Mouse (Mus musculus): ENCODE measurements around the gene Atxn7l1.

The Atxn7l1 gene

DNA sequence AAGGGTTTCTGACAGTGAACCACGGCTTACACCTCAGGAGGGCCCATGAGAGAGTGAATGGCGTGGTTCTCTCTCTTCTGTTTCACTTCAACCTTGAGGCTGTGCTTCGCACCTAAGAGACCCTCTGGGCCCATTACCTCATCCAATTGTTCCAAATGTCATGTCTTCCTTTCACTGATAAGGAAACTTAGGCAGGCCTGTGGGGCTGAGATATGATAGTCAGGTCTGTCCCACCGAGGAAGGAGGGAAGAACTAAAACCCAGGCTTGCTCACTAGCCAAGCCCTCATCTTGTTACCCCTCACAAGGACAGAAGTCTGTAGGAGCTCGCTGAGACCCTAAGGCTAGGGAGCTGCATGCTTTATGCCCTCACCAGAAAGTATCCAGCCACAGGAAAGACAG, 187.5 kb downstream of the Atxn7l1 start:
- DNase-seq: no peak

DNA sequence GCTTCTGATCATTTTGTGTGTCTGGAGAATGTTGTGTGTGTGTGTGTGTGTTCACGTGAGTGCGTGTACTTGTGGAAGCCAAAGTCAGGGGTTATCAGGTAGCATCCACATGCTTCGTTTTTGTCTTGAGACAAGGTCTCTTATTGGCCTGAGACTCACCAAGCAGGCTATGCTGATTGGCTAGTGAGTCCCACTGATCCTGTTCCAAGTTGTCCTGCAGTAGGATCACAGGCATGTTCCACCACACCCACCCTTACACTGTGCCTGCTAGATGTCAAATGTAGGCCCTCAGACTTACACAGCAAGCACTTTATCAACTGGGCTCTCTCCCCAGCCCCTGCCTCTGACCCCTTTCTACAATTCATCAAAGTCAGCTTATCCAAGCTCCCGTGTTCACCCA, 187.9 kb downstream of the Atxn7l1 start:
- no peak for DNase-seq

DNA sequence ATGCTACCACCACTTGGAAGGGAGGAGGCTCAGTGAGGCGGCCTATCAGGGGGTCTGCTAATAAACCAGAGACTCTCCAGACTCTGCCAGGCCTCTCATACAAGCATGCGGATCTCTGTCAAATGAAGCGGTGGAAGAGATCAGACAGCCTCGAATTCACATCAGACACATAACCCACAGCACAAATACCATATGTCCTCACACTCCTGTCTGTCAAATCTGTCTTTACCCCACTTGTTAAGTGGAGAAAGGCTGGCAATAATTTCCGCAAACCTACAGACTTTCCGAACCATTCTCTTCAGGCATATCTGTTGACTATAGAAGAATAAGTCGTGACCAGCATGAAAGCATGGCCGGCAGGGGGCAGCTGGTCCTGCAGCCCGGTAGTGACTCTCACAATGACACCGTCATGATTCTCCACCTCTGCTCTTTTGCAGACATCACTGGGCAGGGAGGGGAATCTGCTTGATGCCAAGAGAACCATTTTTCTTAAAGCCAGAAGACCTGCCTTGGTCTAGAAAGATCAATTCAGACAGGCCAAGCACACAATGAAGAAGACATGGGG, 189.2 kb downstream of the Atxn7l1 start:
- no peak for DNase-seq

DNA sequence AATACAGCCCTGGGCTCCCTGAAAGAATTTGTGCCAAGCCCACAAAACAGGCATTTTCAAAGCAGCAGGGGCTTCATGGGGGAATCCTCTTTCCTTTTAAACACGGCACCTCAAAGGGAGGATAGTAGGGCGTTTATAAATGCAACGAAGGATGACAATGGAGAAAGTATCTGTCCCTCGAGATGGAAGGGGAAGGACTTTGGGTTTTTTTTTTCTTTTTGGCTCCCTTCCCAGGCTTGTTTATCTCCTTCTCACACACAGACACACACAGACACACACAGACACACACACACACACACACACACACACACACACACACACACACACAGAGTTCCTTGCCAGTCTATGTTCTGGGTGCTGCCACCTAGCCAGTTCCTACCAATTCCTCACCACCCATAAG, 189.8 kb downstream of the Atxn7l1 start:
- no peak for DNase-seq

DNA sequence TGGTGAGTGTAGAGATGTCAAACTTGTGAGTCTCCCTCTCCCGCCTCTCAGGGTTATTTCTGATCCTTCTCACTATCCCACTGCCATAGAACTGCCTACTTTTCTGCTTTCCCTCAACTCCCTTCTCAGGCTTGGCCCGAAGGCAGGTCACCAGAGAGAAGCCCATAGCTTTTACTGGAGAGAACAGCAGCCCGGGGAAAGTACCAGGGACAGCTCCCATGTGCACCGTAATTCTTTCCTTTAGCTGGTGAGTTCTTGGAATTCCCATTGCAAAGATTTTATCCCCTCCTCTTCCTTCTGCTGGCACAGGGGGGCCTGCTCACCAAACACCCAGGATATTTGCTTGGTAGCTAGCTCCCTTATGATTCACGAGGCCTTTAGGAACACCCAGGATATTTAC, 190.7 kb downstream of the Atxn7l1 start:
- no peak for DNase-seq

- DNase-seq: no peak
Observed at GRCm38 (mm10) chr12:33339822-33340221, 192.3 kb downstream of the Atxn7l1 start.

DNA sequence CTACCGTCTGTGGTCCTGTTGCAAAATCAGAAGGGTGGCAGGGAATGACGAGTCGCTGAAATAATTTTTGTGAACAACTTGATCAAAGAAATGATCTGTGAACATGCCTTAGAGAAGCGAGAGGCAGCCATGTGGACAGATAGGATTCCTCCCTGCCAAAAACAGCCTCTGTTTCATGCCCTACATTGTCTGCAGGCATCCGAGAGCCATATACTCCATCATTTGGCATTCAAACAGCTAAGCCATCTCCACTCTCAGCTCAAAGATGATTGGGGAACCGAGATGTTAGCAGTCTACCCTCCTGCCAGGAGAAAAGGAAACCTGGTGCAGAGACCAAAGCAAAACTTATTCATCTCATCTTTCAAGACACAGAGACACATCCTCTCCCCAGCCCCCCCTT, 193.2 kb downstream of the Atxn7l1 start:
- no peak for DNase-seq

DNA sequence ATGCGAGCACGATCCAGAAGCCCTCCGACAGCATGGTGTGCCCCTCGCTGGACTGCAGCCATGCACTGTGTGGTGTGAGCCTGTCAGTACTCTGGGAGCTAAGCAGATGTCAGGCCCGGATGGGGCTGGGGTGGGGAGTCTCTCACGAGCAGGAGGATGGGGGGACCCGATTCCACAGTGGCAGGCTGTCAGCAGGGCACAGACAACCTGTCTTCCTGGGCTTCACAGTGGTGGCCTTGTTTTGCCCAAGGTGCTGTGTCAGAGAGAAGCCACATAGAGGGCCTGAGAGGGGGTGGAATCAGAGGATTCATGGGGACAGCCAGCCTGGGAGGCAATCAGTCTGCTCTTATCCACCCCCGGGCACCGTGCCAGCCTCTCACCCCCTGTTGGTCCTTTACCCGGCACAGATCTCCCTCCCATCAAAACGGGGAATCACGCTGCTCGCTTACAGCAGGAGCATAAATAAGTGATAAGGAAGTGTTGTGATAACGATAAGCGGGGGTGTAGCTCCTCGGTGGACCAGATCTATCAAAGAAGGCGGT, 193.9 kb downstream of the Atxn7l1 start:
- peak; percentile 72 for DNase-seq

GRCm38 (mm10) chr12:33344970-33345772, 197.7 kb downstream of the Atxn7l1 start:
- no peak for DNase-seq

DNA sequence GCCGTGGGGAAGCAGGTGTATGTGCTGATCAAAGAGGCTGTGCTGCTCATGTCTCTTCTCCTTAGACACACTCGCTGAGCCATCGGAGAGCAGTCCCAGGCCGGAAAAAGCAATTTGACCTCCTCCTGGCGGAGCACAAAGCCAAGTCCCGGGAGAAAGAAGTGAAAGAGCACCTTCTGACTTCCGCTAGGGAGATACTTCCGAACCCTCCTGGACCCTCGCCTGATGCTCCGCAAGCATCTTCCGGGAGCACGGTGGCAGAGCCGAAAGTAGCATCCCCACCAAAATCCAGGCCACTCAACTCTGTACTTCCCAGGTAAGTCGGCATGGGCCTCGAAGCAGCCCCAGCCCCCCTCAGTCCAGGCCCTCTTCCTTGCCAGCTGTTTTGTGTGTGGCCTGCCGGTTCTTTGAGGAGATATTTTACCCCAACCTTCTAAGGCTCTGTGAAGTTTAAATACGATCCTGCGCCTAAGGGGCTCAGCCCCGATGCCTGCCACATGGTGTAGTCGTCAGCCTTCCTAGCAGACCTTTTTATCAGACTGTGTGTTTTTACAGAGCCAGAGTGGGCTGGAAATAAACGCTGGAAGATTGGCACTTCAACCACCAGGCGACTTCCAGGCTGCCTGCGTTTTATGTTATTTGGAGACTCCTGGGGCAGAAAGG, 198.4 kb downstream of the Atxn7l1 start:
- DNase-seq: no peak

GRCm38 (mm10) chr12:33352671-33353070, 205.2 kb downstream of the Atxn7l1 start:
- no peak for DNase-seq

DNA sequence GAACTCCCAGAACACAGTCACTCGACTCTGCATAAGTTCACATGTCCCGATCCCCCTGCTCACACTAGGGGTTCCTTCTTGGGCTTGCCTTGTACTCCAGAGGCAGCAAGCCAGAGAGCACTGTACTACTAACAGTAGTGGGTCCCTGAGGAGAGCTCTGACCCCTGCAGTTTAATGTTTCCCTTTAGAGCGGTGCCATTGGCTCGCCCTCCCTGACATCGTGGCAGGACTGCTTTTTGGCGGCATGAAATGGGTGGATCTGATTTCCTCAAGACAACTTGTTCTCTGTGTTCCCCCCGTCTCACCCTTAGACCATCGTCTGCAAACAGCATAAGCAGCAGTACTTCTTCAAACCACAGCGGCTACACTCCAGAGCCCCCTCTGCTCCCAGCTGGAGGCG, 210.9 kb downstream of the Atxn7l1 start:
- no peak for DNase-seq

GRCm38 (mm10) chr12:33359209-33359608, 211.7 kb downstream of the Atxn7l1 start:
- DNase-seq: no peak

DNA sequence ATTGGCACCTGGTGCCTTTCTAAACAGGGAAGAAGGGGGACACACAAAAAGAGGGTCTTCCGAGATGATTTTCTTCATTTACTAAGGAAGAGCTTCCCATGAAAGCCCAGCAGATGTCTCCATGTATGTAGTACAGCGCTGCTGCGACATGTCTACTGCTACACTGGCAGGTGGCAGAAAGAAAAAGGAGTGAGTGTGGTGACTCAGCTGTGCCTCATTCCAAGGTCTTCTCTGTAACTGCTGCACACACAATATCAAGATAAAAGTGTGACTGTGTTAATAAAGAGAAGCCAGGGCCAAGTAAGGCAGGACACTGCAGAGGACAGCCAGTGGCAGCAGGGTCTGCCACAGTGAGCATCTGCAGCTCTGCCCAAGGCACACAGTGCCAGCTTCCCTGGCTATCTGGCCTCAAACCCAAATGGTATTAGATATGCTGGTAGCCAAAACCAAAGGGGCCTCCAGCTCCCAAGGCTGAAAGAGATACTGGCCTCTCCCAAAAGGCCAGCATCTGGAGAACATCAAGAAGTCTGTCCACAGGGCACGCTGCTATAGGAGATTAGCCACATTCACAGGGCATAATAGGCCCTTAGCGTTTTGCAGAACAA, 212.5 kb downstream of the Atxn7l1 start:
- no peak for DNase-seq

GRCm38 (mm10) chr12:33360729-33361128, 213.2 kb downstream of the Atxn7l1 start:
- DNase-seq: peak; percentile 85

- DNase-seq: no peak
Observed at GRCm38 (mm10) chr12:33364511-33364910, 217.0 kb downstream of the Atxn7l1 start.

GRCm38 (mm10) chr12:33365133-33365532, 217.6 kb downstream of the Atxn7l1 start:
- no peak for DNase-seq

GRCm38 (mm10) chr12:33369555-33369954, 222.1 kb downstream of the Atxn7l1 start:
- no peak for DNase-seq

DNA sequence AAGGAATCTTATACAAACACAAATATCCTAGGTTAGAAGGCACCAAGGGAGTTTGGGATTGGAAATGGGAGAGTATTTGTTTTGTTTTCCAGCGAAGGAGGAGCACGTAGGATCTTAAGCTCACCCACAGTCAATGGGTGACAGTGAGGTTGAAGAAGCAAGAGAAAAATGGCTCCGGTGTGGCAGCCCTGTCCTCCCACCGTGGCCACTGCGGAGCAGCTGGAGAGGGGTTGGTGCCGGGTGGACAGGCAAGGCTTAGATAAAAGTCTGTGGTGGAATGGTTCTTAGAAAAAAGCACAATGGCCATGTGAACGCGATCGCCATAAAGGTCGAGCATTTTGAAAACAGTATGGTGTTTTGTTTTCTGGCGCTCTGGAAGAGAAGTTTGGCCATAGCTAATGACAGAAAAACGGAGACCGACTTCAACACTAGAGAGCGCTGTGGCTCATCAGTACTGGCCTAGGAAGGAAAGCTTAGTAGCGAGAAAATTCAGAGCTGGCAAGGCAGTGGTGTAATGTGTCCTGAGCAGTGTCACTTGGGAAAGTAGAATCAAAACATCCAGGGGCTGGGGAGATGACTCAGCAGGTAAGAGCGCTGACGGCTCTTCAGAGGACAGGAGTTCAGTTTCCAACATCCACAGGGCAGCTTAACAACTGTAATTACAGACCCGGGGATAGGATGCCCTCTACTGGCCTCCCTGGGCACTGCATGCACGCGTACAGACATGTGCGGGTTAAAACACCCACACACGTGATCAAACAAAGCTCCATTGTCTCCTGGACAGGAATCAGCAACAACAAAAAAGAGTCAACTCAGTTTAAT, 232.3 kb downstream of the Atxn7l1 start:
- DNase-seq: peak; percentile 48

GRCm38 (mm10) chr12:33388842-33389241, 241.3 kb downstream of the Atxn7l1 start:
- DNase-seq: peak; percentile 47

- no peak for DNase-seq
Observed at GRCm38 (mm10) chr12:33390844-33391560, 243.5 kb downstream of the Atxn7l1 start.
